Mouse (Mus musculus): ENCODE results near the gene Myo3b. TPM values are rescaled to one million over a fixed set of nuclear protein-coding genes. Genes with fewer than 3 reads are reported as not detected.

The Myo3b gene
- polyA plus RNA-seq, 1 experiment from 2014 or later, result 0.69 TPM

DNA sequence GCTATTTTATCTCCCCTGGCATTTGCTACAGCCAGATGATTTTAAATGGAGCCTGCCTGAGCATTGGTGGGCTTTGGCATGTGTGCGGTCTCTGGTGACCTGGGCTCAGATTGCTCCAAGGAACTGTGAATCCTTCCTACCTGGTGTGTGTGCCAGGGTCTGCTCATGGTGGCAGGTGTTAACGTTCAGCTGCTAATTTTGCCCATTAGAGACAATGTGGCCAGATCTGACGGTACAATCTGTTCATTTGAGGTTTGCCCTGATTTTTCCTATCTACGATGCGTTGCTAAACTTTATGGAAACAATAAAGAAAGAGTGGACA lies 138.7 kb downstream of the Myo3b start:
- Histone ChIP-seq H3K27ac (ENCODE audit: low read length) (no peak overlapping the region), H3K4me1 (ENCODE audit: insufficient read depth, low read length) (no peaks in the 10 kb centered on the region), H3K36me3 (ENCODE audit: insufficient read depth, low read length) (no peaks in the 10 kb centered on the region), H3K4me3 (ENCODE audit: low read length) (no peak overlapping the region), H3K27me3 (ENCODE audit: insufficient read depth, low read length) (no peaks in the 10 kb centered on the region), H3K9ac (replicated peaks; ENCODE audit: low read length) (no peak overlapping the region), H3K4me2 (replicated peaks; ENCODE audit: low read depth, low read length) (no peak overlapping the region), H3K9me3 (ENCODE audit: low read length) (no peaks in the 10 kb centered on the region)
- no peak for ATAC-seq (ENCODE audit: low FRiP score, low TSS enrichment)
- WGBS, result 69% methylated on average over 5 of the region's 5 CpGs

DNA sequence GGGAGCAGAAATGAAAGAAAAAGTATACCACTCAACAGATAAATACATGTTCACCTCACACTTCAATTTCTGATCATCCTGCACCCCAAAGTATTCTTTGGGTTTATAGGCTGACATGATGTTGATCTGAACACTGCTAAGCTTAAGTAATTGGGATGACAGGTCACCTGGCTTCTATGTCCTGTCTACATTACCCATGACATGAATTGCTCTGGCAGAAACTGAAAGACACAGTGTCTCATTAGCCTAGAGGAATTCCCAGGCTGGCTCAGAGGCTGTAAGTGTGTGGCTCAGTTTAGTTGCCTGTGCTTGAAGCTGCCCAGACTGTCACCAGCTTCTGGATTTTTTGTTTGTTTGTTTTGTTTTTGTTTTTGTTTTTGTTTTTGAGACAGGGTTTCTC lies 139.3 kb downstream of the Myo3b start:
- Histone ChIP-seq H3K27ac (ENCODE audit: low read length) (no peak overlapping the region), H3K9ac (replicated peaks; ENCODE audit: low read length) (no peak overlapping the region), H3K4me1 (ENCODE audit: insufficient read depth, low read length) (no peaks in the 10 kb centered on the region), H3K4me3 (ENCODE audit: low read length) (no peak overlapping the region), H3K9me3 (ENCODE audit: low read length) (no peaks in the 10 kb centered on the region), H3K36me3 (ENCODE audit: insufficient read depth, low read length) (no peaks in the 10 kb centered on the region), H3K4me2 (replicated peaks; ENCODE audit: low read depth, low read length) (no peak overlapping the region), H3K27me3 (ENCODE audit: insufficient read depth, low read length) (no peaks in the 10 kb centered on the region)
- ATAC-seq (ENCODE audit: low FRiP score, low TSS enrichment), result no peak

DNA sequence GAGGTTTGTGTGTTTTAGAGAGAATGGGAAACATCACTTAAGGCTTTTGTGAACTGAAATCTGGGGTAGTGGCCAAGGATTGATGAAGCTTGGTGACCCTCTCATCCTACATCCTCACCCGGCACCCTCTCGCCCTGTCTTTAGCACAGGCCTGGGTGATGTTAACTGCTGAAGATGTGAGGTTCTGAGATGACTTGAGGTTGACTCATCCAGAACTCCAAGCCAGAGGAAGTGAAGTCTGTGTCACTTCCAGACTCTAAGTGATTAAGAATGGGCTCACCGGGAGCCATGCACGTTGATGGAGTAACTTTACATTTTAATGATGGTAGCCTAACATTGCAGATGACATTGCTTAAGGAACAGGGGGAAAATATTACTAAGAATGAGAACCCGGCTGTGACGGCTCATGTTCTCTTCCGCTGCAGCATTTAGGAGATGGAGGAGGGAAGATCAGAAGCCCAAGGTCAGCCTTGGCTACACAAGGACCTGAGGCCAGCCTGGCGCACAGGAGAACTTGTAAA lies 143.3 kb downstream of the Myo3b start:
- Histone ChIP-seq H3K4me3 (ENCODE audit: low read length) (no peak overlapping the region), H3K9me3 (ENCODE audit: low read length) (no peaks in the 10 kb centered on the region), H3K27ac (ENCODE audit: low read length) (no peak overlapping the region), H3K9ac (replicated peaks; ENCODE audit: low read length) (no peak overlapping the region), H3K36me3 (ENCODE audit: insufficient read depth, low read length) (no peaks in the 10 kb centered on the region), H3K4me1 (ENCODE audit: insufficient read depth, low read length) (no peaks in the 10 kb centered on the region), H3K4me2 (replicated peaks; ENCODE audit: low read depth, low read length) (no peak overlapping the region), H3K27me3 (ENCODE audit: insufficient read depth, low read length) (no peaks in the 10 kb centered on the region)
- ATAC-seq (ENCODE audit: low FRiP score, low TSS enrichment), result no peak
- WGBS, result 92% methylated on average over 8 of the region's 8 CpGs

DNA sequence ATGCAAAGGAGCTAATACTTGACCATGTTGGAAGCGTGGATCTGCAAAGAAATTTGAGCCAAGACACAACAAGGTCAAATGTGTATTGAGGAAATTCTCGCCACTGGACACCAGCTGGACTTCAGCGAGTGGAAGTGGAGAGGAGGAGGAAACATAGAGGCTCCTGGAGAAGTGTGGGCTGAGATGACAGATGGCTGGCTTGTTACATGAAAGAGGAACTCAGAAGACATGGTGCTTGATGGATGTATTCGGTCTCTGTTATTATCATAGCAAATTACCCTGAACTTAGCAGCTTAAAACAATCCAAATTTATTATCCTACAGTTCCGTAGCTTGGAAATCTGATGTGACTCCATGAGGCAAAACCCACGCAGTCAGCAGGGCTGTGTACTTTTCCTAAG lies 148.1 kb downstream of the Myo3b start:
- Histone ChIP-seq H3K36me3 (ENCODE audit: insufficient read depth, low read length) (no peaks in the 10 kb centered on the region), H3K4me2 (replicated peaks; ENCODE audit: low read depth, low read length) (no peak overlapping the region), H3K4me3 (ENCODE audit: low read length) (no peak overlapping the region), H3K9me3 (ENCODE audit: low read length) (no peaks in the 10 kb centered on the region), H3K27me3 (ENCODE audit: insufficient read depth, low read length) (no peaks in the 10 kb centered on the region), H3K27ac (ENCODE audit: low read length) (no peak overlapping the region), H3K9ac (replicated peaks; ENCODE audit: low read length) (no peak overlapping the region), H3K4me1 (ENCODE audit: insufficient read depth, low read length) (no peaks in the 10 kb centered on the region)
- WGBS, result 43% methylated on average over 6 of the region's 6 CpGs
- no peak for ATAC-seq (ENCODE audit: low FRiP score, low TSS enrichment)

DNA sequence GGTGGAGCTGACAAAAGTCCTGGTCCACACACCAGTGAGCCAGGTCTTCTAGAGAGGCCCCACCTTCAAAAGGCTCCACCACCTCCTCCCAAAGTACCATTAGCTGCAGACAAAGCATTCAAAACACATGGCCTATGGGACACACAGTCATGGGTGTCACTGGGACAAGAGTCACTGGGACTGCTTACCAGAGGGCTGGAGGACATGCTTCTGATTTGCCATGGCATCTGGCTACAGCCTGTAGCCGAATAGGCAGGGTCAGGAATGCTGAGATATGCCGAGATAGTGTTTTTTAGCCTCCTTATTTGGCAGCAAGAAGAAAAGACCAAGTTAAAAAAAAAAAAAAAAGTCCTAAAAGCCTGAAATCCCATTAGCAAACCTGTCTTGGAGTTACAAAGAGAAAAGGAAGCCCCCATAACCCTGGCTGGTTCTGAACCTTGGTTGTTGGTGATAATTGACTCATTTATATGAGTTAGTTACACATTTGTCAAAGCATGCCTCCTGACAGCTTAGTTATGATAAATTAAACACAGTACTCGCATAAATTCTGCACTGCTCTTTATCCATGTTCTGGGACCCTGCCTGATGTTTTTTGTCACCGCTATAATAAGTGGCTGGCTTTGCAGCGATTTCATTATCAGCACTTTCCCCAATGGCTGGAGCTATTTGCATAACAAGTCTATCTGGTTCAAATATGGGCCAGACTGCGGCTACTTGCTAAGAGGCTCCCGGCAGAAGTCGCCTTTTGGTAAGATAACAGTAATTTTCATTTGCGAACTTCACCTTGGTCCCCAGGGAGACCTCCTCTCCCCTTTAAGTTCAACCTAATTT lies 156.7 kb downstream of the Myo3b start:
- H3K27ac ChIP-seq (ENCODE audit: low read length), result no peak overlapping the region
- H3K4me3 ChIP-seq (ENCODE audit: low read length), result no peak overlapping the region
- WGBS, result 59% methylated on average over 9 of the region's 9 CpGs
- H3K27me3 ChIP-seq (ENCODE audit: insufficient read depth, low read length), result no peaks in the 10 kb centered on the region
- H3K4me2 ChIP-seq (replicated peaks; ENCODE audit: low read depth, low read length), result no peak overlapping the region
- no peaks in the 10 kb centered on the region for H3K36me3 ChIP-seq (ENCODE audit: insufficient read depth, low read length)
- no peak overlapping the region for H3K9ac ChIP-seq (replicated peaks; ENCODE audit: low read length)
- H3K4me1 ChIP-seq (ENCODE audit: insufficient read depth, low read length), result no peaks in the 10 kb centered on the region
- ATAC-seq (ENCODE audit: low FRiP score, low TSS enrichment), result no peak
- H3K9me3 ChIP-seq (ENCODE audit: low read length), result no peaks in the 10 kb centered on the region

DNA sequence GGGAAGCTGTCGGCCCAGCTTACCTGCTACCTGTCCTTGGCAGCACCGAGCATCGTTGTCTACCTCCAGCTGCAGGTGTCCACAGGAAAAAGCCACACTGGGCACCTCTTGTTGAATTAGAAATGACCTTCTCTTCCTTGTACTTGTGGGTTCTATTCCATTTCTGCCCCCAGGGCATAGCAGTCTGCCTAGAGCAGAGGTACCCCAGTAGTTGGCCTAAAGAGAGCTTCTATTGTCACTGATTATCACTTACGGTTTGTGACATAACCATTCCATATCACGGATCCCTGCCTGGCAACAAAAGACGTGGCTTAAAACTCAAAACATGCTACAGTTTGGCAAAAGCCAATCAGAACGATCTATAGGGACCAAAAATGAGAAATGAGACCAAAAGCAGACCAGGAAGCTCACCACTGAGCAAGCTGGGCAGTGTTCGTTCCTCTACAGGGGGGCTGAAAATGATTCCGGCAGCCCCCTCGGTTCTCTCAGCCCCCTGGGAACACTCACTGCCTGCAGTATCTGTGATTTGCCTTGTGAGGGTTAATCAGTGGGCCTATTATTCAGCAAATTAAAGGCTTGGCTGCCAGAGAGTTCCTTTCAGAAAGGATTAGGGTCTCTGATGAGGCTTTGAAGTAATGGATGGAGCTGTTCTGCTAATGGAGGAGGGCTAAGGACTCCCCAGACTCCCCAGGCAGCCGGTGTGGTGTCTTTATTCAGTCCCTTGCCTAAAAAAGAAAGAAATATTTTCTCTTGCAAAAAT lies 163.1 kb downstream of the Myo3b start:
- H3K9me3 ChIP-seq (ENCODE audit: low read length), result no peaks in the 10 kb centered on the region
- WGBS, result 36% methylated on average over 11 of the region's 11 CpGs
- H3K27me3 ChIP-seq (ENCODE audit: insufficient read depth, low read length), result no peaks in the 10 kb centered on the region
- H3K4me3 ChIP-seq (ENCODE audit: low read length), result no peak overlapping the region
- no peak overlapping the region for H3K27ac ChIP-seq (ENCODE audit: low read length)
- no peak for ATAC-seq (ENCODE audit: low FRiP score, low TSS enrichment)
- no peaks in the 10 kb centered on the region for H3K36me3 ChIP-seq (ENCODE audit: insufficient read depth, low read length)
- H3K4me2 ChIP-seq (replicated peaks; ENCODE audit: low read depth, low read length), result no peak overlapping the region
- H3K9ac ChIP-seq (replicated peaks; ENCODE audit: low read length), result no peak overlapping the region
- no peaks in the 10 kb centered on the region for H3K4me1 ChIP-seq (ENCODE audit: insufficient read depth, low read length)

DNA sequence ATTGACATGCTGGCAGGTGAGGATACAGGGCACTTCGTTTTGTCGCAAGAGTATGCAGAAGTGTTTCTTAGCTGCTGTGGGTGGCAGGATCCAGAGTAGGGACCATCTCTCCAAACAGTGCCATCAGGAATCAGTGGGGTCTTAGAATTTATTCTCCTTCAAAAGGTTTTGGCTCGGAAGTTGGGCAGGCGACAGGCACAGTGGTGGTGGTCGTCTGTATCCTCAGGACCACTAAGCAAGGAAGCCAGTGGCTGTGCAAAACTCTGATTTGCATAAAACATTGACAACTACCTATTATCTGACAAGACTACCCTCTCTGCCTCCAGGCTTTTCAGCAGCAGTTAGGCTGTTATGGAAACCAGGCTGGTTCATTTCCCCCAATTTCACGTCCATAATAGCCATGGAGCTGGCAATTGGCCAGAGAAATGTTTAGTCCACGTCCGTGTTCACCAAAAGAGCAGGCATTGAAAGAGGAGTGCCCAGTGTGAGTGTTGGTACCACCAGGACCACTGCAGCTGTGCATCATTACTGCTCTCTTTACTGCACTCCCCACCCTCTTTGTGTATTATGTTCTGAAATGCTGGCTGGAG lies 163.7 kb downstream of the Myo3b start:
- WGBS, result 34% methylated on average over 8 of the region's 8 CpGs
- no peak overlapping the region for H3K4me3 ChIP-seq (ENCODE audit: low read length)
- ATAC-seq (ENCODE audit: low FRiP score, low TSS enrichment), result no peak

DNA sequence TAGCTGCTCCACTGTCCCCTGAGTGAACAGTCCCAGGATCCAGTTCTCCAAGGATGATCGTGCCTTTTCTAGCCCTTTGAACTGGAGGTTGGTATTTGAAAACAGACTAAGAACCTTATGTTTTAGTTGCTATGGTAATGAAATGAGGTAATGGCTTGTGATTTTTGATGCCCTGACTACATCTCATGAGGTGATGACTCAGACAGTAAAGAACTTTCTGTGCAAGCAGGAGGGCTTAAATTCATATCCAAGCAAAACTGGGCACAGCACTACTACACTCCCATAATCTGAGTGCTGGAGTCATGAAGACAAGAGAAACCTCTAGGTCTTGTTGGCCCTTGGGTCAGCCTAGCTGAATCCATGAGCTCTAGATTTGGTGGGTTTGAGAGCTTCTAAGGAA lies 169.5 kb downstream of the Myo3b start:
- Histone ChIP-seq H3K9me3 (ENCODE audit: low read length) (peaks cover 4% of the 10 kb centered on the region), H3K36me3 (ENCODE audit: insufficient read depth, low read length) (no peaks in the 10 kb centered on the region), H3K9ac (replicated peaks; ENCODE audit: low read length) (no peak overlapping the region), H3K27me3 (ENCODE audit: insufficient read depth, low read length) (no peaks in the 10 kb centered on the region), H3K27ac (ENCODE audit: low read length) (no peak overlapping the region), H3K4me2 (replicated peaks; ENCODE audit: low read depth, low read length) (no peak overlapping the region), H3K4me3 (ENCODE audit: low read length) (no peak overlapping the region), H3K4me1 (ENCODE audit: insufficient read depth, low read length) (no peaks in the 10 kb centered on the region)
- no peak for ATAC-seq (ENCODE audit: low FRiP score, low TSS enrichment)
- WGBS, result 79% methylated on average over 1 of the region's 1 CpGs

More for the DNA sequence above, 163.7 kb downstream of the Myo3b start:
- no peaks in the 10 kb centered on the region for H3K27me3 ChIP-seq (ENCODE audit: insufficient read depth, low read length)
- no peaks in the 10 kb centered on the region for H3K36me3 ChIP-seq (ENCODE audit: insufficient read depth, low read length)
- H3K4me2 ChIP-seq (replicated peaks; ENCODE audit: low read depth, low read length), result no peak overlapping the region
- H3K9me3 ChIP-seq (ENCODE audit: low read length), result no peaks in the 10 kb centered on the region
- H3K9ac ChIP-seq (replicated peaks; ENCODE audit: low read length), result no peak overlapping the region
- no peak overlapping the region for H3K27ac ChIP-seq (ENCODE audit: low read length)
- no peaks in the 10 kb centered on the region for H3K4me1 ChIP-seq (ENCODE audit: insufficient read depth, low read length)

DNA sequence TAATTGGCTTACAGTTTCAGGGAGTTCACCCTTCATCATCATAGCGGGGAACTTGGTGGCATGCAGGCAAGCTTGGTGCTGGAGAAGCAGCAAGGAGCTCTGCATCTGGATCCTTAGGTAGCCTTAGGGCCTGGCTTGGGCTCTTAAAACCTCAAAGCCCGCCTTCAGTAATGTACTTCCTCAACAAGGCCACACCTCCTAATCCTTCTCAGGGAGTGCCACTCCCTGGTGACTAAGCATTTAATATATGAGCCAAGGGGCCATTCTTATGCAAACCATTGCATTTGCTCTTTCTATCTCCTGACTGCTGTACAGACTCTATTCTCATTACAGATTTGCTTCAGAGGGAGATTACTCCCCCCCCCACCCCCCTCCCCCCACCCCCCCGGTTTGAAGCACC lies 170.9 kb downstream of the Myo3b start:
- Histone ChIP-seq H3K4me1 (ENCODE audit: insufficient read depth, low read length) (no peaks in the 10 kb centered on the region), H3K36me3 (ENCODE audit: insufficient read depth, low read length) (no peaks in the 10 kb centered on the region), H3K4me3 (ENCODE audit: low read length) (no peak overlapping the region), H3K27ac (ENCODE audit: low read length) (no peak overlapping the region), H3K9ac (replicated peaks; ENCODE audit: low read length) (no peak overlapping the region), H3K4me2 (replicated peaks; ENCODE audit: low read depth, low read length) (no peak overlapping the region), H3K9me3 (ENCODE audit: low read length) (peaks cover 4% of the 10 kb centered on the region), H3K27me3 (ENCODE audit: insufficient read depth, low read length) (no peaks in the 10 kb centered on the region)
- ATAC-seq (ENCODE audit: low FRiP score, low TSS enrichment), result no peak
- WGBS, result 96% methylated on average over 3 of the region's 3 CpGs
